Mouse (Mus musculus) neural tube, embryonic 14.5 days (tissue): ENCODE data around the gene Pacsin2. TPM values are rescaled to one million over a fixed set of nuclear protein-coding genes. Genes with fewer than 3 reads are reported as not detected.

Source experiments
- ATAC-seq: fragments of 200-750 bp; cut with Nextera tagmentation; 2 replicates; pipeline ENCODE4 v1.8.0; 2017; ENCODE audit warnings: low read depth, mild to moderate bottlenecking, moderate TSS enrichment, moderate library complexity
- H3K27ac ChIP-seq: fragments of 300-500 bp; sonication (generic); 2 replicates; pipeline ENCODE4 v1.5.1; 2014; ENCODE audit warnings: low read depth, mild to moderate bottlenecking, control low read depth, low read length, moderate library complexity, mixed read lengths
- H3K27me3 ChIP-seq: fragments of 300-500 bp; sonication (generic); 2 replicates; pipeline ENCODE4 v1.6.1; 2014; ENCODE audit warnings: low read length; ENCODE audit not compliant: control insufficient read depth, insufficient read depth
- H3K36me3 ChIP-seq: fragments of 300-500 bp; sonication (generic); 2 replicates; pipeline ENCODE4 v1.6.1; 2014; ENCODE audit warnings: low read length, mixed read lengths; ENCODE audit not compliant: control insufficient read depth, insufficient read depth
- H3K4me1 ChIP-seq: fragments of 300-500 bp; sonication (generic); 2 replicates; pipeline ENCODE4 v1.6.1; 2014; ENCODE audit warnings: low read length; ENCODE audit not compliant: control insufficient read depth, insufficient read depth
- H3K4me2 ChIP-seq: fragments of 300-500 bp; sonication (generic); 2 replicates; pipeline ENCODE4 v1.6.1; 2014; ENCODE audit warnings: mild to moderate bottlenecking, low read depth, low read length, control low read depth
- H3K4me3 ChIP-seq: fragments of 300-500 bp; sonication (generic); 2 replicates; pipeline ENCODE4 v1.5.1; 2014; ENCODE audit warnings: low read depth, low read length, control low read depth, mixed read lengths
- H3K9ac ChIP-seq: fragments of 300-500 bp; sonication (generic); replicated peaks from 2 replicates; pipeline ENCODE4 v1.6.1; 2014; ENCODE audit warnings: low read depth, mild to moderate bottlenecking, control low read depth, low read length, mixed read lengths
- H3K9me3 ChIP-seq: fragments of 300-500 bp; sonication (generic); 2 replicates; pipeline ENCODE4 v1.6.1; 2016; ENCODE audit warnings: low read length; ENCODE audit not compliant: control insufficient read depth
- WGBS: fragments of 180-500 bp; shearing (Covaris S2); extraction: QIAGEN DNeasy Blood & Tissue Kit; methylation state at CpG from one replicate; pipeline ENCODE4 v1.1.7; 2014; 5-methylcytosine and 5-hydroxymethylcytosine counted together
- polyA plus RNA-seq: library from polyadenylated mRNA; unstranded; fragments of >200 nt; fragmentation: Nextera tagmentation; extraction: Ambion mirVana; gene quantifications from 2 replicates; pipeline ENCODE4 v1.2.1, GENCODE M21; 2014

Pacsin2 gene
- polyA plus RNA-seq, 1 experiment from 2014 or later = 17.4 TPM

DNA sequence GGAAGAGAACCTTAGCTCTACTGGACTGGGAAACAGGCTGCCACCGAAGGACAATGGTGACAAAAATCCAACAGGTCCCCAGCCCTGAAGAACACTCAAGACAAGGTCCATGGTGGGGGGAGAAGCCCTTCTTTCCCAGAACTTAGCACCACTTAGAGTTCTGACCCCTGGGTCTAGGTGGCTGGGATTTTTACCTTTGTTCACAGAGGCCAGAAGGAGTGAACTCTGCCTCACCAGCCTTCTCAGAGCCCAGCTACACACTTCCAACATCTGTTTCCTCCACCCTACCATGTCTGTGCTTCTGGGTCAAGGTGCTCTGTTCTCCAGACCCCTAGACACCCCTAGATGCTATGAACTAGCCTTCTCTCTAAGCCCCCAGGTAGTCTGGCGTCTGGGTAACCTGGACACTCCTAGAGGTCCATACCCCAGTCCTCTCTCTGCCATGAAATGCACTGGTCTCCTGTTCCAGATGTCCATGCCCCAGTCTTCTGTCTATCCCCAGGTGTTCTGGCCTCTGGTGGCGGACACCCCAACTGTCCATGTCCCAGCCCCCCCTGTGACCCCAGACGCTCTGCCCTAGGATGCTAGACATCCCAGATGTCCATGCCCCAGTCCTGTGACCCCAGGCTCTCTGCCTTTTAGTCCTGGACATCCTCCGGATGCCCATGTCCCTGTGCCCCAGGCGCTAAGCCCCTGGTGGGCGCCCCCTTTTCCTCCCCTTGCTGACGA lies 115.0 kb downstream of the Pacsin2 start:
- no peaks in the 10 kb centered on the region for H3K36me3 ChIP-seq
- no peaks in the 10 kb centered on the region for H3K9me3 ChIP-seq
- peak overlapping the region; percentile 81 for H3K4me3 ChIP-seq
- peak overlapping the region; percentile 94 for H3K4me2 ChIP-seq
- peak overlapping the region; percentile 84 for H3K9ac ChIP-seq
- 22% methylated on average over 7 of the region's 8 CpGs for WGBS
- H3K27me3 ChIP-seq = 0 out of 2 replicates have a peak, but pooled peaks cover 3% of the 10 kb centered on the region
- H3K4me1 ChIP-seq = peaks cover 7% of the 10 kb centered on the region; the same call in 1 of the 2 replicates
- peak overlapping the region; percentile 78 for H3K27ac ChIP-seq
- peak; percentile 42 for ATAC-seq

DNA sequence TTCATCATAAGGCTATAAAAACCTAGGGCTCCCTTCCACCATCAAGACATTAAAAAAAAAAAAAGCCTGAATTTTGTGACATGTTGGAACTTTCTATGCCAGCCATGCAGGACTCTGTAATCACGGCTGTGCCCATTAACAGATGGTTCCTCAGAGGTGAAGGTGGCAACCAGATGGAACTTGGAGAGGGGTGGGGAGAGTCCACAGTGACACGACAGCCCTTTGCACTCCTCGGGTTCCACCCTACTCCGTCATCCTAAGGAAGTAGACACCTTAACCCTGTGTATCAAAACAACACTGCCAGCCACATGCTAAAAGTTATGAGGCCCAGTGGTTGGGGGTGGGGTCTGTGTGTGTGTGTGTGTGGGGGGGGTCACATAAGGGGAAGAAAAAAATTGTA lies 115.7 kb downstream of the Pacsin2 start:
- Histone ChIP-seq H3K9me3 (no peaks in the 10 kb centered on the region), H3K27ac (no peak overlapping the region), H3K4me3 (no peak overlapping the region; the same call in 1 of the 2 replicates), H3K36me3 (no peaks in the 10 kb centered on the region), H3K4me2 (peak overlapping the region; percentile 94), H3K4me1 (peaks cover 7% of the 10 kb centered on the region; the same call in 1 of the 2 replicates), H3K9ac (peak overlapping the region; percentile 84; the same call in 1 of the 2 replicates), H3K27me3 (0 out of 2 replicates have a peak, but pooled peaks cover 3% of the 10 kb centered on the region)
- no peak for ATAC-seq
- 84% methylated on average over 4 of the region's 4 CpGs for WGBS

DNA sequence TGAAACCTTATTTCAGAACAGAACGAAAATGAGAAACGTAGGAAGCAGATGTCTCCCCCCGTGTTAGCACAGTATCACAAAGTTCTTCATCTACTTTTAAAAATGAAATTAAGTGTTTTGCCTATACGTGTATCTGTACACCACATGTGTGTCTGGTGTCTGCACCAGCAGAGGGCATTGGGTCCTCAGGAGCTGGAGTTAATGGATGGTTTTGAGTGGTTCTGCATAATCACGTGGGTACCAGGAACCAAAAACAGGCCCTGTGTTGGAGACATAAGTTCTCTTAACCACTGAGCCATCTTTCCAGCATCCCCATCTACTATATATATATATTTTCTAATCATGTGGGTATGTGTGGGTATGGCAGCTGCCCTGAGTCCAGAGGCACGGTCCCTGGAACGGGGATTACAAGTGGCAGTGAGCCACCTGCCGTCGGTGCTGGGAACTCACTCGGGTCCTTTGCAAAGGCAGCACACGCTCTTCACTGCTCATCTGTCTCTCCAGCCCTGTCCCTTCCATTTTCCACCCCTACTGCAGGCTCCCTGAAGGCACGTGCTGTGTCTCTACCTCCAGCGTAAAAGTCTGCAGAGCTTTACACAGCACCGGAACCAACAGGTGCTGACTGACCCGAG lies 118.4 kb downstream of the Pacsin2 start:
- H3K9me3 ChIP-seq = no peaks in the 10 kb centered on the region
- no peak overlapping the region for H3K4me2 ChIP-seq
- H3K27me3 ChIP-seq = 0 out of 2 replicates have a peak, but pooled peaks cover 3% of the 10 kb centered on the region
- H3K4me3 ChIP-seq = no peak overlapping the region
- H3K9ac ChIP-seq = no peak overlapping the region
- WGBS = 94% methylated on average over 15 of the region's 15 CpGs
- peaks cover 7% of the 10 kb centered on the region; the same call in 1 of the 2 replicates for H3K4me1 ChIP-seq
- no peak for ATAC-seq
- H3K27ac ChIP-seq = no peak overlapping the region
- H3K36me3 ChIP-seq = peaks cover 7% of the 10 kb centered on the region; the same call in 1 of the 2 replicates

DNA sequence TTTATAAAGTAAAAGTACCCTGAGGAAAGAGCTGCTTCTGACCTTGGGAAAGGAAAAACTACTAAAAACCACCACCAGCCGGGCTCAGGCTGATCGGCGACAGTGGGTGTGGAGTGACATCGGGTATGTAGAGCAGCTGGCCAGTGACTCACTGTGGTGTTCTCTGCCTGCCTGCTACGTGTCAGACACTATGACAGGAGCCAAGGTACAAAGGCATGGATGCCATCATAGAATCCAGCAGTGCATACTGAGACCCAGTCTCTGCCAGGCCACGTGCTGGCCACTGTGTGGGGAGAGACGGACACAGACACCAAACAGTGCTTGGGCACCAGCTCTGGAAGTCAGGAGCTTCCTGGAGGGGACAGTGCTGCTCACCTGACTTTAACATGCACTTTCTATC lies 119.5 kb downstream of the Pacsin2 start:
- WGBS = 72% methylated on average over 7 of the region's 7 CpGs
- H3K4me1 ChIP-seq = peaks cover 7% of the 10 kb centered on the region; the same call in 1 of the 2 replicates
- ATAC-seq = no peak
- 0 out of 2 replicates have a peak, but pooled peaks cover 3% of the 10 kb centered on the region for H3K27me3 ChIP-seq
- no peak overlapping the region for H3K27ac ChIP-seq
- no peak overlapping the region for H3K4me2 ChIP-seq
- H3K36me3 ChIP-seq = peaks cover 7% of the 10 kb centered on the region; the same call in 1 of the 2 replicates
- no peak overlapping the region for H3K9ac ChIP-seq
- H3K4me3 ChIP-seq = no peak overlapping the region
- no peaks in the 10 kb centered on the region for H3K9me3 ChIP-seq

DNA sequence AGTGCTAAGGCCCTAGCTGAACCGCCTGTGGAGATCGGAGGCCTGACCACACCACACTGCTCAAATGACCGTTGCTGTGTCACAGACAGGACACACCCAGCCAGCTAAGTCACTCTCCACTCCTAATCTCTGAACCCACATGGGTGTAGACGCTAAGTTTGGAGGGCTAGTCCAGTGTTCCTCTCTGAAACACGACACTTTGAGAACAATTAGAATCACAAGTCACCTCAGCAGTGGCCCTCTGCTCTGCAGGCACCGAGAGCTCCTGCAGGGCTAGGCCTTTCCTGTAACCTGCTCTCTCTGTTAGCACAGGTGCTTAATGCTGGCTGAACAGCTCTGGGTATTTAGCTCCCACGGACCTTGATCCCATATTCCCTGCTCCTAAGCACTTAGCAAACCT lies 120.2 kb downstream of the Pacsin2 start:
- ATAC-seq = no peak
- 38% methylated on average over 7 of the region's 7 CpGs for WGBS
- Histone ChIP-seq H3K4me1 (peaks cover 2% of the 10 kb centered on the region; the same call in 1 of the 2 replicates), H3K27ac (no peak overlapping the region), H3K9me3 (no peaks in the 10 kb centered on the region), H3K4me3 (no peak overlapping the region), H3K9ac (no peak overlapping the region), H3K4me2 (no peak overlapping the region), H3K27me3 (no peaks in the 10 kb centered on the region), H3K36me3 (peaks cover 7% of the 10 kb centered on the region; the same call in 1 of the 2 replicates)

DNA sequence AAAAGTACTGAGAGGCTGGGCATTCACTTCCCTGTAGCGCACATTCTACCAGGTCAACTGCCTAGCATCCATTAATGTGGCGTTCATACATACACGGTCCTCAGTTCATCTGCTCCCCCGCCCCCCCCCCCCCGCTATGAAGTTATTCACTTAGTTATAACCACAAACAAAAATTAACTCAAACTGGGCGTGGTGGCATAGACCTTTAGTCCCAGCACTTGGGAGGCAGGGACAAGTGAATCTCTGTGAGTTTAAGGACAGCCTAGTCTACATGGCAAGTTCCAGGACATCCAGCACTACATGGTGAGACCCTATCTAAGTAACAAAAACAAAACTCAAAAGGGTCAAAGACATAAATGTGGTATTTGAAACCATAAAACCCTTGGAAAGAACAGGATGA lies 125.5 kb downstream of the Pacsin2 start:
- no peak for ATAC-seq
- H3K9ac ChIP-seq = no peak overlapping the region
- peaks cover 14% of the 10 kb centered on the region for H3K36me3 ChIP-seq
- no peak overlapping the region for H3K4me3 ChIP-seq
- 94% methylated on average over 6 of the region's 6 CpGs for WGBS
- no peaks in the 10 kb centered on the region for H3K27me3 ChIP-seq
- H3K4me1 ChIP-seq = no peaks in the 10 kb centered on the region
- H3K4me2 ChIP-seq = no peak overlapping the region
- no peaks in the 10 kb centered on the region for H3K9me3 ChIP-seq
- H3K27ac ChIP-seq = no peak overlapping the region

DNA sequence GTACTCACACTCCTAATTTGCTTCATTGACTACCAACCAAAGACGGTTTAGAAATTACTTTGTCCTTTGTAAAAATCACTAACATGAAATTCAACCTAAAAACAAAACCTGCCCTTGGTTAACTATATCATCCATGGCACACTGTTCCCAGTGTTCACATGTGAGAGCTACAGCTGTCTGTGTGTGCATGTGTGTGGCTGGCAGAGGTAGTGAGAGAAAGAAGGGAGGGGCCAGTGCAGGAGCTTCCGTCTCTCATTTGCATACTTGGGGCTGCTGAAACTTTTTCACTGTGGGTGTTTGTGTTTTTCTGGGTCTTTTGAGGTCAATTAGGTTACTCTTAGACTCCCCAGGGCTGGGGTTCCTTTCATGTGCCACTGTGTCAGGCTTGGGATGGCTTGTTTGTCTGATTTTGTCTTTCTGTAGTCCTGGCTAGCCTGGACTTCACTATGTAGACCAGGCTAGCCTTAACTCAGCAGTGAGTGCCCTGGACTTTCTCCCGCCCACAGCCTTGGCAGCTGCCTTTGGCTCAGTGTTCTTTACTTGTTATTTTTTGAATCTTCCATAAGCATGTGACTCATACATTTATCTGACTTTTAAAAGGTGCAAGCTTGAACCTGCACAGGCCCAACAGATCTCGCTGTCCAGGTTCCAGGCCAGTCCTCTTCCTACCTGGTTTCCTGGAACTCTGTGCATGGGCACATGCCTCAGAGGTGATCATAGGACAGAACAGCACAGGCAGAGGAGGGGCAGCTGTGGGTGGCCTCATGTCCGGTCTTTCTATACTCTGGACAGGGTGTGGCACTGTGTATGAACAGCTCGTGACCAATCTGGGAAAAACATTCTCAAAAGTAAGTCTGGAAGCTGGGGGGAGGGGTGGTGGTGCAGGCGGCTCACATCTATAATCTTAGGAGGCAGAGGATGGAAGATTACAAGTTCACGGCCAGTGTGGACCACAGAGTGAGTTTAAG lies 126.2 kb downstream of the Pacsin2 start:
- Histone ChIP-seq H3K4me3 (no peak overlapping the region), H3K27me3 (no peaks in the 10 kb centered on the region), H3K9ac (no peak overlapping the region), H3K9me3 (no peaks in the 10 kb centered on the region), H3K27ac (no peak overlapping the region), H3K36me3 (peaks cover 14% of the 10 kb centered on the region), H3K4me1 (no peaks in the 10 kb centered on the region), H3K4me2 (no peak overlapping the region)
- WGBS = 86% methylated on average over 8 of the region's 8 CpGs
- ATAC-seq = no peak

DNA sequence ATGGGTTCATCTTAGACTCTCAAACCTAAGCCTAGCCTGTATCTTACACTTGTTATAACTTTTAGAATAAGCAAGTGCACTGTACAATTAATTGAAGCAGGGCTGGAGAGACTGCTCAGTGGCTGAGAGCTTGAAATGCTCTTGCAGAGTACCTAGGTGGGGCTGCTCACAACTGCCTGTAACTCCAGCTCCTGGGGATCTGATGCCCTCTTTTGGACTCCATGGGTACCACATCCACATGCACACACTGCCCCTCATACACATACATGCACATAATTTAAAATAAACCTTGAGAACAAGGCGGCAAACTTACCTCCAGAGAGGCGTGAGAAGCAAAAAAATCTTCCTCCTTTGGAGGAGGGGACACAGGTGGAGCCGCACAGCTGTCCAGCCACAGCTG lies 132.0 kb downstream of the Pacsin2 start:
- 84% methylated on average over 3 of the region's 3 CpGs for WGBS
- Histone ChIP-seq H3K9me3 (no peaks in the 10 kb centered on the region), H3K4me2 (no peak overlapping the region), H3K27me3 (no peaks in the 10 kb centered on the region), H3K4me3 (no peak overlapping the region), H3K27ac (no peak overlapping the region), H3K9ac (no peak overlapping the region), H3K4me1 (no peaks in the 10 kb centered on the region), H3K36me3 (peaks cover 18% of the 10 kb centered on the region)
- ATAC-seq = no peak
